Mouse (Mus musculus) cerebellum, adult (tissue): ENCODE results near the gene Myl12a.

ENCODE experiments used
- ATAC-seq: cut with Nextera tagmentation; 2 replicates; pipeline ENCODE4 v1.9.2; 2017; ENCODE audit warnings: mild to moderate bottlenecking, moderate library complexity, mixed read lengths; ENCODE audit not compliant: insufficient number of reproducible peaks, low FRiP score, low TSS enrichment

The Myl12a gene

GRCm38 (mm10) chr17:70949171-70949570 lies 53.5 kb downstream of the Myl12a start:
- no peak for ATAC-seq

DNA sequence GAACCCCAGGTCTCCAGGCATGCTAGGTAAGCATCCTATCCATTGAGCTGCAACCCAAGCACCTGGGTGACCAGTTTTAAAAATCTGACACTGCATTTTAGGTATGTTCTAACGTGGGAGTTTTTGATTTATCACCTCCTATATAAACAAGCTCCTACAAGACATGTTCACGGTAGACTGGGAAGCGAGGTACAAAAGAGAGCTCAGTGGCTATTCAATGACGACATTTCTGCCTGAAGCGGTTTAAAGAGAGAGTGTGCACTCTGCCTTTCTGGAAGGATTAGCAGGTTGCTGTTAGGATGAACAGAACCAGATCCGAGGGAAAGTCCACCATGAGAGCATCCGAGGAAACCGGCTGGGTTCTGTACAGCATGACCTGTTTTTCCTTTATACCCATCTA lies 54.0 kb downstream of the Myl12a start:
- no peak for ATAC-seq

- no peak for ATAC-seq
Observed at GRCm38 (mm10) chr17:70943779-70944178, 58.9 kb downstream of the Myl12a start.
